Mouse (Mus musculus) liver, adult 2 months (tissue): ENCODE measurements at regions not wholly inside any gene's neighbourhood (a gene's known extent, or its start where the extent isn't known, plus 50 kb on each side); places are given as distances from the start of the nearest gene placed in this dataset.

Experiments used
- DNase-seq: peaks from one replicate; pipeline ENCODE4 v3.0.0-alpha.2; 2011; ENCODE audit warnings: low read depth, low spot score; ENCODE audit errors: extremely low read depth
- H3K27ac ChIP-seq: fragments of 200-500 bp; replicated peaks from 2 replicates; pipeline ENCODE4 v1.5.1; 2012; ENCODE audit warnings: low read depth, mild to moderate bottlenecking, control low read depth, inconsistent platforms, low read length; ENCODE audit not compliant: insufficient read depth
- H3K27me3 ChIP-seq: fragments of 200-500 bp; 2 replicates; pipeline ENCODE4 v1.6.1; 2012; ENCODE audit warnings: mild to moderate bottlenecking, moderate library complexity, low read length, inconsistent platforms; ENCODE audit not compliant: control insufficient read depth, insufficient read depth
- H3K36me3 ChIP-seq: fragments of 200-500 bp; 2 replicates; pipeline ENCODE4 v1.6.1; 2012; ENCODE audit warnings: low read length, inconsistent platforms; ENCODE audit not compliant: control insufficient read depth, insufficient read depth
- H3K4me1 ChIP-seq: fragments of 200-500 bp; 2 replicates; pipeline ENCODE4 v1.6.1; 2011; ENCODE audit warnings: low read length; ENCODE audit not compliant: control insufficient read depth, insufficient read depth
- H3K4me3 ChIP-seq: fragments of 200-500 bp; 2 replicates; pipeline ENCODE4 v1.5.1; 2011; ENCODE audit warnings: low read depth, mild to moderate bottlenecking, control low read depth, low read length, moderate library complexity; ENCODE audit not compliant: insufficient read depth
- H3K79me2 ChIP-seq: fragments of 200-500 bp; 2 replicates; pipeline ENCODE4 v1.6.1; 2012; ENCODE audit warnings: inconsistent platforms, mild to moderate bottlenecking, low read length, moderate library complexity; ENCODE audit not compliant: control insufficient read depth, insufficient read depth
- H3K9ac ChIP-seq: fragments of 200-500 bp; 2 replicates; pipeline ENCODE4 v1.6.1; 2012; ENCODE audit warnings: low read depth, mild to moderate bottlenecking, control low read depth, inconsistent platforms, low read length
- CTCF ChIP-seq: fragments of 200-500 bp; IDR thresholded peaks from 2 replicates; pipeline ENCODE4 v1.5.1; 2011; ENCODE audit warnings: low read depth, low read length, control low read depth
- POLR2A ChIP-seq: fragments of 200-500 bp; IDR thresholded peaks from 2 replicates; pipeline ENCODE4 v1.6.1; 2011; ENCODE audit warnings: low read length, control low read depth; ENCODE audit not compliant: insufficient read depth; ENCODE audit errors: extremely low read depth
- WGBS: fragments of 180-500 bp; shearing (Covaris S2); methylation state at CpG from one replicate; pipeline ENCODE4 v1.1.7; 2018; 5-methylcytosine and 5-hydroxymethylcytosine counted together

DNA sequence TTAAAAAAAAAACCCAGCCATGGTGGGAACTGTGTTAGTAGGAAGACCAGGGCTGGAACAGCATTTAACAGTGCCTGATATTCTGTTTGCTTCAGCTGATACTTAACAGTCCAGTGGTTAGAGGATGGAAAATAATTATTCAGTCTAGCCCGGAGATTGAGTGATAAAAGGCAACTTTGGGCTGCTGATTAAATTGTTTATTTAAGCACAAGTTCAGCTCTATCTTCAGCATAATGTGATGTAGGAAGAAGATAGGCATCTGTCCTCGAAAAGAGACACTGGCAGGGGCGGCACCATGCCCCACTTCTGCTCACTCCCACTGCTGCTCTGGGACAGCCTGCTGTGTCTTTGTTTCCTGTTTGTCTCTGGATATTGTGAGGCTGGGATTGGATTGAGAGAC, 190.1 kb downstream of the Mid1ip1 start:
- Histone ChIP-seq H3K4me1 (no peaks in the 10 kb centered on the region), H3K27ac (no peak overlapping the region), H3K36me3 (no peaks in the 10 kb centered on the region), H3K79me2 (no peaks in the 10 kb centered on the region), H3K9ac (no peak overlapping the region), H3K4me3 (no peak overlapping the region), H3K27me3 (no peaks in the 10 kb centered on the region)
- TF ChIP-seq POLR2A, result no peak
- TF ChIP-seq CTCF, result no peak
- no peak for DNase-seq
- 54% methylated on average over 3 of the region's 3 CpGs for WGBS

DNA sequence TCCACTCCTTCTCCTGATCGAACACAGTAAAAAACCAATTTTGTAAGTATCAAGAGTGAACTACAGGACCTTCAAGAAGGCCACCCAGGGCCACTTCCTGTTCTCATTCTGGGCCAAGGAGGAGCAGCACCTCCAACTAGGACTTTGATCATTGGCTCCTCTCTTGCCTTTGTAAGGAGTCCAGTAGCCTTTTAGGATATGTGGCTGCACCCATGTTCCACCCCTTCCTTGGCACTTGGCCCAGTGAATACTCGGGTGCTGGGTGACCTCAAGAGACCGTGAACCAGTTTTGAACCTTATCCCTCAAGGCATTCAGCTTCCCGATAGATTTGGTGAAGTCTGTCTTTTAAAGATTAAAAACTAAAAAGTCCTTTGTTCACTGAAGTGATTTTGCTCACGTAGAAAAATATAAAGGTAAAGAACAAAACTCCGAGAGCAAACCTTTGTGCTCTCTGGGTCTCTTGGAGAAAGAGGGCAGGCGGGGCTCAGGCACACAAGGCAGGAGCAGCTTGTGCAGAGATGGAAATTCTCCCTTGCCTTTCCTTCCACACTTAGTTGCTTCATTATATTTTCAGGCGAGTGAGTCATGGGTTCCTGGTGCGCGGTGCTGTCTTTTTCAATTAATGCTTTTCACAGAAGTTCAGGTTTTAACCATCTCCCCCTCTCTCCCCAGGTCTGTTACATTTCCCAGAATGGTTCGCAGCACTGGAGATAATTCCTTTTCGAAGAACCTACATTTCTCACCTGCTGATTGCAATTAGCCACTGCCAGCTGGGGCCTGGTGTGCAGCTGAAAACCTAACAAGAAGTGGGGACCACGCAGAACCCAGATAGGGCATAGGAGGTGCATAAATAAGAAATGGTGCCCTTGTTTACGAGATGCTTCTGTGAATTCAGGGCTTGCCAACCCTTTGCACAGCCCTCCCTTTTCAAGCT, 196.6 kb downstream of the Mid1ip1 start:
- WGBS, result 81% methylated on average over 14 of the region's 14 CpGs
- TF ChIP-seq CTCF (no peak), POLR2A (no peak)
- Histone ChIP-seq H3K27me3 (no peaks in the 10 kb centered on the region), H3K9ac (no peak overlapping the region), H3K4me3 (no peak overlapping the region), H3K4me1 (no peaks in the 10 kb centered on the region), H3K27ac (no peak overlapping the region), H3K79me2 (no peaks in the 10 kb centered on the region), H3K36me3 (no peaks in the 10 kb centered on the region)
- no peak for DNase-seq
